Mouse (Mus musculus) lung, adult 2 months (tissue): ENCODE data around the gene Fam184b.

Experiments
- CTCF ChIP-seq: fragments of 200-500 bp; IDR thresholded peaks from 2 replicates; pipeline ENCODE4 v1.5.1; 2011; ENCODE audit warnings: mild to moderate bottlenecking, low read length, control low read depth; ENCODE audit not compliant: insufficient read depth
- POLR2A ChIP-seq: fragments of 200-500 bp; IDR thresholded peaks from 2 replicates; pipeline ENCODE4 v1.6.1; 2011; ENCODE audit warnings: low read depth, mild to moderate bottlenecking, control low read depth, low read length, borderline replicate concordance; ENCODE audit errors: extremely low read depth

DNA sequence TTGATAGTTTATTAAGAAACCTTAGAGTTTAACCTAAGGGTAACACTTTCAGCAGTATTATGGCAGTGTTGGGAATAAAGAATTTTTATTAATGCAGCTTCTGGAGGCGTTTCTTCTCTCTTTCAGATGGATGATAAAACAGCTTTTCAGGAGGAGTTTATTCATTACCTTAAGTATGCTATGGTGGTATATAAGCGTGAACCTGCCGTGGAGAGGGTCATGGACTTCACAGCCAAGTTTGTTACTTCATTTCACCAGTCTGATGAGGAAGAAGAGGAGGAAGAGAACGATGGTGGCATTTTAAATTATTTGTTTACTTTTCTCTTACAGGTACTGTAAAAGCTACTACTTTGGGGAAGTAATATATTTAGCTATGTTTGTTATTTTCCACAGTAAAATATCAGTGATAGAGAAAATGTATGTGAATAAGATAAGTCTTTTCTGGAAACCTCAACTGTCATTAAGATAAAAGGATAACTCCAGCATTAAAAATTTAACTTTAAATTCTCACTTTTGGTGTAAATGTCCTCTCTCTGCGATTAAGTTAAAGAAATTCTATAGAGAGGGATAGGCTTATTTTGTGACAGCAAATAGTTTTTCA, 31.6 kb upstream of the Fam184b start:
- TF ChIP-seq CTCF (no peak), POLR2A (no peak)
